Mouse (Mus musculus) ES-Bruce4 (cell line): Measurements from ENCODE around the gene Rap1a.

Experiments
- CTCF ChIP-seq: IDR thresholded peaks from one replicate; pipeline ENCODE4 v1.8.1; 2011; ENCODE audit warnings: low read depth, low read length
- POLR2A ChIP-seq: IDR thresholded peaks from one replicate; pipeline ENCODE4 v1.8.1; 2011; ENCODE audit warnings: low read length; ENCODE audit not compliant: insufficient read depth

- no peak for TF ChIP-seq POLR2A
- no peak for TF ChIP-seq CTCF
These were observed 6.8 kb downstream of the Rap1a start for GRCm38 (mm10) chr3:105794309-105794708.
